Mouse (Mus musculus) spleen, adult 2 months (tissue): ENCODE data around the gene Rbpj.

Source experiments
- CTCF ChIP-seq: fragments of 200-500 bp; IDR thresholded peaks from 2 replicates; pipeline ENCODE4 v1.5.1; 2011; ENCODE audit warnings: mild to moderate bottlenecking, inconsistent platforms; ENCODE audit not compliant: insufficient read depth, insufficient read length, insufficient replicate concordance; ENCODE audit errors: extremely low read depth
- POLR2A ChIP-seq: fragments of 200-500 bp; IDR thresholded peaks from 2 replicates; pipeline ENCODE4 v1.6.1; 2011; ENCODE audit warnings: low read depth, low read length, inconsistent platforms

- TF ChIP-seq CTCF: no peak
- TF ChIP-seq POLR2A: no peak
Measured at GRCm38 (mm10) chr5:53553281-53553680, 87.3 kb downstream of the Rbpj start.
